In genomic region chr13:14789827-14790226, GRCm38 (mm10) we compare ENCODE assay signal across 16 mouse cellular contexts.
DNase-seq lines count a peak whose midpoint lies in the region; TF ChIP-seq lines count a peak whose summit lies in the region.
"Had no signal": no experiment of that assay in that cellular context is flagged by ENCODE, and none has a peak within 500 bp of the region (broad histone marks: within the 10 kb centered on the region; RNA-seq: fewer than 3 reads in every experiment).

No protein-coding gene starts in this region.

- no peak for TF ChIP-seq RAD21 in CH12.LX (IDR thresholded peaks at IDR 0.05; ENCODE audit: low read depth, low read length)

- peak; percentile 32 for DNase-seq in CH12.LX (ENCODE audit: extremely low read depth)
- DNase-seq in frontal cortex, adult 2 months (ENCODE audit: extremely low spot score in 1 of 2, low spot score in 1 of 2): no peak
- DNase-seq: adrenal gland, adult 2 months; adrenal gland, adult 8-10 months; adrenal gland, postnatal 10 days; adrenal gland, postnatal 14 days; adrenal gland, postnatal 25 days; adrenal gland, postnatal 36 days; B cell, adult 2 months; cerebellum, adult 11 months; cerebellum, adult 11-12 months; cerebellum, adult 18-20 months; cerebellum, adult 2 months; cerebellum, adult 8-10 months had no signal

- H3K36me3 ChIP-seq in CH12.LX (replicated peaks in 1 of 2; ENCODE audit: control insufficient read depth in 1 of 2, insufficient read depth in 1 of 2, low read length in 1 of 2): no peaks in the 10 kb centered on the region
- H3K36me3 ChIP-seq: G1E had no signal

- peaks cover 0 to 8% of the 10 kb centered on the region in 2 experiments; a peak in 2 of 4 replicates for H3K4me1 ChIP-seq in CH12.LX (ENCODE audit: control insufficient read depth in 1 of 2, insufficient read depth in 2 of 2)

- TF ChIP-seq CTCF in CH12.LX (conservative IDR thresholded peaks at IDR 0.05 in 1 of 2, IDR thresholded peaks at IDR 0.05 in 1 of 2; ENCODE audit: low read depth in 2 of 2, low read length in 2 of 2): no peak

- dilution Hi-C loops in CH12.LX (cut with MboI; ENCODE audit: extremely low pct_ligation_motif_present, extremely low pct_unique_long_range_greater_than_20kb, low sequenced_read_pairs): no loop called here

- peak; percentile 57 for TF ChIP-seq EP300 in CH12.LX (IDR thresholded peaks at IDR 0.05; ENCODE audit: low read length)

- H3K27me3 ChIP-seq in CH12.LX (replicated peaks): no peaks in the 10 kb centered on the region
- H3K27me3 ChIP-seq: Patski had no signal

- H3K27ac ChIP-seq in CH12.LX (ENCODE audit: insufficient read depth, low read depth): no peak overlapping the region

- no peak for TF ChIP-seq POLR2A in CH12.LX (IDR thresholded peaks at IDR 0.05; ENCODE audit: low read depth, low read length)

- in situ Hi-C loops in CH12.LX (cut with MboI; ENCODE audit: low pct_ligation_motif_present, low pct_unique_long_range_greater_than_20kb, low sequenced_read_pairs): no loop called here

- H3K4me2 ChIP-seq in CH12.LX (ENCODE audit: insufficient read depth, low read depth, poor library complexity, severe bottlenecking): no peak overlapping the region

- H3K9me3 ChIP-seq in CH12.LX (replicated peaks; ENCODE audit: low read length): no peaks in the 10 kb centered on the region
- H3K9me3 ChIP-seq: G1E had no signal

- no peak overlapping the region for H3K9ac ChIP-seq in CH12.LX (ENCODE audit: insufficient read depth, low read depth)

- no peak overlapping the region for H3K4me3 ChIP-seq in CH12.LX (replicated peaks in 1 of 3; ENCODE audit: low read depth in 2 of 3, low read length in 2 of 3, poor library complexity in 1 of 3)

- no peaks in the 10 kb centered on the region for H3K79me2 ChIP-seq in CH12.LX (replicated peaks; ENCODE audit: control insufficient read depth, extremely low read depth, insufficient read depth, poor library complexity, severe bottlenecking)

TF ChIP-seq in CH12.LX, 34 proteins besides CTCF, POLR2A, EP300 and RAD21:
- TF ChIP-seq BHLHE40 (IDR thresholded peaks at IDR 0.05; ENCODE audit: low read depth, low read length) (peak; percentile 21; the same call in 1 of the 2 replicates), MAX (IDR thresholded peaks at IDR 0.05; ENCODE audit: low read length) (peak; percentile 77), UBTF (IDR thresholded peaks at IDR 0.05; ENCODE audit: low read depth, low read length) (no peak), MEF2A (IDR thresholded peaks at IDR 0.05; ENCODE audit: borderline replicate concordance, low read depth, low read length) (peak; percentile 52; the same call in 1 of the 2 replicates), MXI1 (IDR thresholded peaks at IDR 0.05; ENCODE audit: low read depth, low read length) (no peak), ETS1 (conservative IDR thresholded peaks at IDR 0.05; ENCODE audit: low read depth, low read length) (peak; percentile 58), USF1 (IDR thresholded peaks at IDR 0.05; ENCODE audit: low read depth, low read length) (0 out of 2 replicates have a peak, but pooled peaks have one; percentile 3), POLR2AphosphoS2 (IDR thresholded peaks at IDR 0.05; ENCODE audit: low read depth, low read length) (no peak), TCF12 (IDR thresholded peaks at IDR 0.05; ENCODE audit: low read depth, low read length) (no peak), MAFK (IDR thresholded peaks at IDR 0.05; ENCODE audit: insufficient replicate concordance, low read length) (no peak), CHD1 (IDR thresholded peaks at IDR 0.05; ENCODE audit: low read depth, low read length) (no peak)
TF ChIP-seq in CH12.LX: peak in this region for 5.
